Mouse (Mus musculus) CH12.LX (cell line): Measurements from ENCODE around the gene Suox.

Experiments
- BHLHE40 ChIP-seq: IDR thresholded peaks from 2 replicates; pipeline ENCODE4 v1.6.1; 2011; ENCODE audit warnings: mild to moderate bottlenecking, low read depth, low read length, improper control_type of control experiment
- CTCF ChIP-seq, 2 experiments: IDR thresholded peaks in 1 of 2; conservative IDR thresholded peaks in 1 of 2; 2 replicates each; pipeline ENCODE4 v1.5.1; 2011 to 2012; ENCODE audit warnings: low read depth in 2 of 2, low read length in 2 of 2, improper control_type of control experiment in 1 of 2, inconsistent platforms in 1 of 2, mild to moderate bottlenecking in 1 of 2, moderate library complexity in 1 of 2
- EP300 ChIP-seq: IDR thresholded peaks from 2 replicates; pipeline ENCODE4 v1.6.1; 2011; ENCODE audit warnings: low read length, improper control_type of control experiment
- HCFC1 ChIP-seq: IDR thresholded peaks from 2 replicates; pipeline ENCODE4 v1.6.1; 2012; ENCODE audit warnings: low read depth, mild to moderate bottlenecking, inconsistent platforms, low read length, improper control_type of control experiment
- JUN ChIP-seq: IDR thresholded peaks from 2 replicates; pipeline ENCODE4 v1.6.1; 2011; ENCODE audit warnings: low read depth, mild to moderate bottlenecking, low read length, improper control_type of control experiment, moderate library complexity; ENCODE audit not compliant: insufficient read depth
- MYC ChIP-seq: IDR thresholded peaks from 2 replicates; pipeline ENCODE4 v1.6.1; 2011; ENCODE audit warnings: low read depth, mild to moderate bottlenecking, improper control_type of control experiment, low read length
- NELFE ChIP-seq: IDR thresholded peaks from 2 replicates; pipeline ENCODE4 v1.6.1; 2011; ENCODE audit warnings: low read depth, low read length, improper control_type of control experiment
- PAX5 ChIP-seq: IDR thresholded peaks from 2 replicates; pipeline ENCODE4 v1.6.1; 2012; ENCODE audit warnings: low read length, inconsistent platforms, mixed read lengths
- POLR2A ChIP-seq: IDR thresholded peaks from 2 replicates; pipeline ENCODE4 v1.6.1; 2011; ENCODE audit warnings: low read depth, mild to moderate bottlenecking, improper control_type of control experiment, low read length
- RAD21 ChIP-seq: IDR thresholded peaks from 2 replicates; pipeline ENCODE4 v1.6.1; 2011; ENCODE audit warnings: low read depth, mild to moderate bottlenecking, low read length, improper control_type of control experiment, moderate library complexity
- SIN3A ChIP-seq: IDR thresholded peaks from 2 replicates; pipeline ENCODE4 v1.6.1; 2012; ENCODE audit warnings: low read length, improper control_type of control experiment, inconsistent platforms
- USF1 ChIP-seq: IDR thresholded peaks from 2 replicates; pipeline ENCODE4 v1.6.1; 2014; ENCODE audit warnings: low read depth, mild to moderate bottlenecking, inconsistent platforms, low read length, improper control_type of control experiment
- USF2 ChIP-seq: conservative IDR thresholded peaks from 2 replicates; pipeline ENCODE4 v1.6.1; 2011; ENCODE audit warnings: low read depth, low read length, improper control_type of control experiment

DNA sequence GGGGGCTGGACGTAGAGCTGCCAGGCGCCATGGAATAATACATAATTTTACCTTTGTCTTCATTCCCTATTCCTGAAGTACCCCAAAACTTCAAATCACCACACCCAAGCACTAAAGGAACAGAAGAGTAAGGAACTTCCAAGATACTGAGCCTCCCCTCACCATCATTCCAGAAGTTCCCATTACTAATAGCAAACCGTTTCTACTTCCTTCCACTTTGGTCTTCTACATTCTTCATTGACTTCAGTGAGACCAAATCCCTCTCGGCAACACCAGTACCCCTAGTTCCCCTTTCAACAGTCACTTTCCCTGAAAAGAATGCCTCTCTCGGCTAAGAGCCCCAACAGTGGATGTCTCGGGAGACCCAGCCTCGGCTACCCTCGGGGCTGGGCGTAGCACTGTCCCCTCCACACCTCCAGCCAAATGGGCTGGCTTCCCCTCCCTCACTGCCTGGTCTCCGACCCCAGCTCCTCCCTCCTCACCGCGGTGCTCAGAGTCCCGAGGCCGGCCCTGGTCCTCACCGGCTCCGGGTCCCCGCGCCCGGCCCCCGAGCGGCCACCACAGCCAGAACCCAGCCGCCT lies 21.6 kb upstream of the Suox start:
- no peak for TF ChIP-seq JUN
- no peak for TF ChIP-seq SIN3A
- TF ChIP-seq POLR2A: no peak
- no peak for TF ChIP-seq CTCF (conservative IDR thresholded peaks at IDR 0.05 in 1 of 2, IDR thresholded peaks at IDR 0.05 in 1 of 2; ENCODE audit: low read depth in 2 of 2, low read length in 2 of 2)
- TF ChIP-seq USF2: no peak
- no peak for TF ChIP-seq RAD21
- no peak for TF ChIP-seq PAX5
- no peak for TF ChIP-seq MYC
- TF ChIP-seq BHLHE40: no peak
- TF ChIP-seq USF1: no peak
- 0 out of 2 replicates have a peak, but pooled peaks have one; percentile 11 for TF ChIP-seq EP300
- no peak for TF ChIP-seq HCFC1
- TF ChIP-seq NELFE: no peak
